Mouse (Mus musculus) hindbrain, embryonic 16.5 days (tissue): ENCODE measurements around the gene Rab40c. TPM values are rescaled to one million over a fixed set of nuclear protein-coding genes. Genes with fewer than 3 reads are reported as not detected.

Source experiments
- ATAC-seq: fragments of 200-750 bp; cut with Nextera tagmentation; 2 replicates; pipeline ENCODE4 v1.8.0; 2017; ENCODE audit warnings: moderate TSS enrichment, moderate library complexity
- H3K27ac ChIP-seq: fragments of 300-500 bp; sonication (generic); 2 replicates; pipeline ENCODE4 v1.5.1; 2014; ENCODE audit warnings: low read depth, mild to moderate bottlenecking, control low read depth, low read length, moderate library complexity
- H3K27me3 ChIP-seq: fragments of 300-500 bp; sonication (generic); replicated peaks from 2 replicates; pipeline ENCODE4 v1.6.1; 2014; ENCODE audit warnings: low read length; ENCODE audit not compliant: control insufficient read depth, insufficient read depth
- H3K36me3 ChIP-seq: fragments of 300-500 bp; sonication (generic); 2 replicates; pipeline ENCODE4 v1.6.1; 2014; ENCODE audit warnings: mild to moderate bottlenecking, low read length, moderate library complexity, mixed read lengths; ENCODE audit not compliant: control insufficient read depth, insufficient read depth
- H3K4me1 ChIP-seq: fragments of 300-500 bp; sonication (generic); 2 replicates; pipeline ENCODE4 v1.6.1; 2014; ENCODE audit warnings: low read depth, low read length; ENCODE audit not compliant: control insufficient read depth, insufficient read depth
- H3K4me2 ChIP-seq: fragments of 300-500 bp; sonication (generic); 2 replicates; pipeline ENCODE4 v1.6.1; 2014; ENCODE audit warnings: mild to moderate bottlenecking, low read length, control low read depth, moderate library complexity
- H3K4me3 ChIP-seq: fragments of 300-500 bp; sonication (generic); 2 replicates; pipeline ENCODE4 v1.5.1; 2014; ENCODE audit warnings: mild to moderate bottlenecking, low read length, control low read depth, moderate library complexity
- H3K9ac ChIP-seq: fragments of 300-500 bp; sonication (generic); 2 replicates; pipeline ENCODE4 v1.6.1; 2014; ENCODE audit warnings: low read depth, mild to moderate bottlenecking, control low read depth, low read length, moderate library complexity
- H3K9me3 ChIP-seq: fragments of 300-500 bp; sonication (generic); 2 replicates; pipeline ENCODE4 v1.6.1; 2014; ENCODE audit warnings: mild to moderate bottlenecking, low read length, moderate library complexity; ENCODE audit not compliant: control insufficient read depth
- WGBS: fragments of 180-500 bp; shearing (Covaris S2); extraction: QIAGEN DNeasy Blood & Tissue Kit; methylation state at CpG from one replicate; pipeline ENCODE4 v1.1.7; 2014; 5-methylcytosine and 5-hydroxymethylcytosine counted together
- polyA plus RNA-seq: library from polyadenylated mRNA; unstranded; fragments of >200 nt; fragmentation: Nextera tagmentation; extraction: Ambion mirVana; gene quantifications from 2 replicates; pipeline ENCODE4 v1.2.1, GENCODE M21; 2015

The Rab40c gene
- polyA plus RNA-seq, 1 experiment from 2014 or later = 49.5 TPM

DNA sequence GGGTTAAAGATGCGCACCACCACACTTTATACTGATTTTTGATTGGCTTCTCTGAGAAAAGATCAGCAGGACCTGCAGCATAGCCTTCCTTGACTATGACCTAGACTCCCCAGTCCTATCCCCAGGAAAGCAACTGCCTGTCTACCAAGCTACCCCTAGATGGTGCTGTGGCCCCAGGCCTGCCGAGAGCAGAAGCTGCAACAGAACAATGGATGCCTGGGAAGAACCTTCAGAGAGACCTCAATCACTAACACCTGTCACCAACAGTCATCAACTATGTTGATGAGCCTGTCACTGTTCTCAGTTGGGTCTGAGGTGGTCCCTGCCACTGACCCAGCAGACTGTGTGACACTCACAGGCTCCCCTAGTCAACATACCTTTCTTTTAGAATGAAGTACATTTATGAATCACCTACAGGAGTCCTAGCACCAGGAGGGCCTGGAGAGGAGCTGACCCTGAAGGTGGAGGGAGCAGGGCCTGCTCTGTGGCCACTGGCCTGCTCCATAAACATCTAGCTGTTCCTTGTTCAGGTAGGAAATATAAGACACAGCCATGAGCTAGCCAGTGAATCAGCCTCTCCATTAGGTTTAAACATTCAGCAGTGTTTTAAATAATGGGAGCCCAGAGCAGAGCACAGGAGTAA is 25.4 kb downstream of the Rab40c start:
- no peak overlapping the region for H3K4me3 ChIP-seq
- no peaks in the 10 kb centered on the region; the same call in none of the 2 replicates for H3K4me1 ChIP-seq
- no peaks in the 10 kb centered on the region for H3K27me3 ChIP-seq
- no peak overlapping the region for H3K4me2 ChIP-seq
- ATAC-seq = peak; percentile 78
- 0 out of 2 replicates have a peak overlapping the region, but pooled peaks have one; percentile 2 for H3K9ac ChIP-seq
- no peaks in the 10 kb centered on the region for H3K9me3 ChIP-seq
- no peaks in the 10 kb centered on the region; the same call in 1 of the 2 replicates for H3K36me3 ChIP-seq
- peak overlapping the region; percentile 36; the same call in 1 of the 2 replicates for H3K27ac ChIP-seq
- WGBS = 28% methylated on average over 2 of the region's 2 CpGs

DNA sequence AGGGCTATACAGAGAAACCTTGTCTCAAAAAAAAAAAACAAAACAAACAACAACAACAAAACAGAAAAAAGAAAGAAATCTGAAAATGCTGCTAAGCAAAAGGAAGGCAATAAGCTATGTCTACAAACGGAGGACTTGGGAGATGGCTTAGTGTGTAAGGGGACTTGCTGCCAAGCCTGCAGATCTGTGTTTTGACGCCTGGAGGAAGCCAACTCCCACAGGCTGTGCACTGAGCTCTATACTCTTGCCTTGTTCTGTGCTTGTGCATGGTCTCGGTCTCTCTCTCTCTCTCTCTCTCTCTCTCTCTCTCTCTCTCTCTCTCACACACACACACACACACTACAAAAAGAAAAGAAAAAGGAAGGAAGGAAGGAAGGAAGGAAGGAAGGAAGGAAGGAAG is 30.7 kb downstream of the Rab40c start:
- Histone ChIP-seq H3K4me3 (no peak overlapping the region), H3K9ac (no peak overlapping the region), H3K4me2 (no peak overlapping the region), H3K4me1 (no peaks in the 10 kb centered on the region), H3K27me3 (no peaks in the 10 kb centered on the region), H3K9me3 (no peaks in the 10 kb centered on the region), H3K27ac (no peak overlapping the region), H3K36me3 (peaks cover 4% of the 10 kb centered on the region; the same call in 1 of the 2 replicates)
- 86% methylated on average over 3 of the region's 3 CpGs for WGBS
- ATAC-seq = no peak

DNA sequence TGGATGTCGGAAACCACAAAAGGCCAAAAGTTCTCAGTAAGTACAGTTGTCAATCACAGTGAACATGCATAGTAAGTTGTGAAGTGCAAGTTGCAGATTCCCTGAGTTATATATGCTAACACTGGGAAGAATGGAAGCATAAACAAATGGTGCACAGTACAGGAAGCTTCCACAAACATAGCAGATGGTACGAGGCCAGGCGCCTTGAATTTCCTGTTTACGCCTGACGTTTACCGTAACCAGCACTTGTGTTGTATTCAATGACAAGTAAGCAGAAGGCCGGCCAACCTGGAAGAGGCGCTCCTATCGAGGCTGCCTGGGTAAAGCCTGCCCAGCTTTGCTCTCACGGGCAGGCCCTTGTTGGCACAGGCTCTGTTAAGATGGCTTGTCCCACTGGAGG is 32.1 kb downstream of the Rab40c start:
- H3K4me1 ChIP-seq = no peaks in the 10 kb centered on the region
- no peak overlapping the region for H3K4me2 ChIP-seq
- peaks cover 10% of the 10 kb centered on the region; the same call in 1 of the 2 replicates for H3K36me3 ChIP-seq
- no peaks in the 10 kb centered on the region for H3K27me3 ChIP-seq
- WGBS = 91% methylated on average over 10 of the region's 10 CpGs
- H3K27ac ChIP-seq = no peak overlapping the region
- no peak overlapping the region for H3K4me3 ChIP-seq
- H3K9ac ChIP-seq = no peak overlapping the region
- no peak for ATAC-seq
- H3K9me3 ChIP-seq = no peaks in the 10 kb centered on the region

GRCm38 (mm10) chr17:25886806-25887205 is 32.7 kb downstream of the Rab40c start:
- ATAC-seq = no peak
- Histone ChIP-seq H3K4me2 (no peak overlapping the region), H3K9me3 (no peaks in the 10 kb centered on the region), H3K27ac (no peak overlapping the region), H3K4me1 (no peaks in the 10 kb centered on the region), H3K9ac (no peak overlapping the region), H3K36me3 (peaks cover 10% of the 10 kb centered on the region; the same call in 1 of the 2 replicates), H3K27me3 (no peaks in the 10 kb centered on the region), H3K4me3 (no peak overlapping the region)

DNA sequence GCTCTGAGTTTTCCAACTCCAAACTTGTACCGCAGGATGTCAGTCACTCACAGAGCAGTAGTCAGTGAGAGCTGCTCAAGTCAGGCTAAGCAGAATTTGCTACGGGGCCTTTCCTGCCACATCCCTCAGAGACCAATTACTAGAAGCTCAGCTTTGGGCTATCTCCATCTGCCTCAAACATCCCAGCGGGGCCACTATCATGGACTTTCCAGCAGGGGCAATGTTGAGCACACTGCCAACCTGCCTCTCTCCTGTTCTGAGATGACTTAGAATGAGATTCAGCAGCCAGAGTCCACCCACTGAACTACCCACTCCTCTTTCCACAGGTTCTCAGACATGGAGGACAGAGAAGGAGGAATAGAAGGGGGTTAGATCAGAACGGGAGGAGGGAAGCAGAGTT is 33.9 kb downstream of the Rab40c start:
- Histone ChIP-seq H3K9me3 (no peaks in the 10 kb centered on the region), H3K4me2 (no peak overlapping the region), H3K27me3 (no peaks in the 10 kb centered on the region), H3K27ac (no peak overlapping the region), H3K4me1 (peaks cover 3% of the 10 kb centered on the region; the same call in 1 of the 2 replicates), H3K9ac (no peak overlapping the region), H3K36me3 (peaks cover 10% of the 10 kb centered on the region; the same call in 1 of the 2 replicates), H3K4me3 (no peak overlapping the region)
- ATAC-seq = no peak
- WGBS = 69% methylated on average over 4 of the region's 4 CpGs

- Histone ChIP-seq H3K9me3 (no peaks in the 10 kb centered on the region), H3K4me1 (peaks cover 6% of the 10 kb centered on the region; the same call in 1 of the 2 replicates), H3K27ac (no peak overlapping the region), H3K4me3 (no peak overlapping the region), H3K36me3 (peaks cover 15% of the 10 kb centered on the region), H3K27me3 (no peaks in the 10 kb centered on the region), H3K9ac (no peak overlapping the region), H3K4me2 (no peak overlapping the region)
- no peak for ATAC-seq
- 93% methylated on average over 3 of the region's 3 CpGs for WGBS
Observed at GRCm38 (mm10) chr17:25883824-25884223, 35.7 kb downstream of the Rab40c start.

DNA sequence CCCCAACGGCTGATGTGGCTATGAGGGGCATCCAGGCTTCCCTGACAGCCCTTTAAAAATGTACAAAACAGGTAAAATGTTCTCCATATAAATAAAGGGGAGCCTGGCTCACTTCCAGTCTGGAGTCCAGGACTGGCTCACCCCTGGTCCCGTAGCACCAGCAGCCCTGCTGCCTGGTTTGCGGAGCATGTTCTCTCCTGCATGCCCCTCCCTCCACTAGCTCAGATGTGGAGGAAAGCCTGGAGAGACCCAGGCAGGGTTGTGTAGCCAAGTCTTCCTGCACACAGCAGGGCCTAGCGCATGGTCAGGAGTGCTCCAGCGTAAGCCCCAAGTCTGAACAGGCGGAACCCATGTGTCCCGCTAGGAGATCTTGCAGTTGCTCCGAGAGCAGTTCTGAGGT is 36.3 kb downstream of the Rab40c start:
- Histone ChIP-seq H3K27ac (peak overlapping the region; percentile 12; the same call in 1 of the 2 replicates), H3K4me3 (no peak overlapping the region), H3K9me3 (no peaks in the 10 kb centered on the region), H3K9ac (no peak overlapping the region), H3K27me3 (no peaks in the 10 kb centered on the region), H3K36me3 (peaks cover 20% of the 10 kb centered on the region), H3K4me1 (peaks cover 6% of the 10 kb centered on the region; the same call in 1 of the 2 replicates), H3K4me2 (no peak overlapping the region)
- WGBS = 76% methylated on average over 8 of the region's 8 CpGs
- no peak for ATAC-seq

DNA sequence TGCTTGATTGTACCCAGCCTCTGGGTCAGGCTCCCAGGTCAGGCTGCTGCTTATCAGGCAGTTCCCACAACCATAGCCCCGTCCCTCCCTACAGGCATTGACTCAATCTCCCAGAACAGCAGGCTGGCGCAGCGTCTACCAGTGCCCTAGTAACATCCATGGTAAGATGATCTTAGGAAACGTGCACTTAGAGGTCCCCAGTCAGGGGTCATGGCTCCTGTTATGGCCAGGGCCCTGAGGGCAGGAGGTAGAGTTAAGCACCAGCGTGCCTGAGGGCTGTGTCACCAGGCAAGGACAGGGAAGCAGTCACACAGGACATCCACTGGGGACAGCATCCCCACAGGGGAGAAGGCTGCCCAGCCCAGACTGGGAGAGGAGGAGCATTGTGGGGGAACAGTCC is 37.2 kb downstream of the Rab40c start:
- no peaks in the 10 kb centered on the region for H3K9me3 ChIP-seq
- no peak overlapping the region for H3K27ac ChIP-seq
- WGBS = 27% methylated on average over 5 of the region's 5 CpGs
- no peak overlapping the region for H3K4me2 ChIP-seq
- H3K4me1 ChIP-seq = peaks cover 6% of the 10 kb centered on the region; the same call in 1 of the 2 replicates
- no peak overlapping the region for H3K4me3 ChIP-seq
- no peaks in the 10 kb centered on the region for H3K27me3 ChIP-seq
- ATAC-seq = no peak
- peaks cover 25% of the 10 kb centered on the region for H3K36me3 ChIP-seq
- H3K9ac ChIP-seq = no peak overlapping the region

GRCm38 (mm10) chr17:25881691-25882090 is 37.8 kb downstream of the Rab40c start:
- Histone ChIP-seq H3K4me1 (peaks cover 11% of the 10 kb centered on the region), H3K4me2 (no peak overlapping the region), H3K9ac (no peak overlapping the region), H3K9me3 (no peaks in the 10 kb centered on the region), H3K27me3 (no peaks in the 10 kb centered on the region), H3K27ac (no peak overlapping the region), H3K4me3 (no peak overlapping the region), H3K36me3 (peaks cover 25% of the 10 kb centered on the region)
- no peak for ATAC-seq
- WGBS = 16% methylated on average over 4 of the region's 4 CpGs
